Mouse (Mus musculus) gastrocnemius, adult 8-10 months (tissue): Measurements from ENCODE around the gene Myo1h. TPM values are rescaled to one million over a fixed set of nuclear protein-coding genes. Genes with fewer than 3 reads are reported as not detected.

Experiments used
- DNase-seq, 2 experiments: peaks; one replicate each; pipeline ENCODE4 v3.0.0; 2022; ENCODE audit warnings: low spot score in 2 of 2
- total RNA-seq, 4 experiments: library from RNA; stranded (reverse); gene quantifications; 2 replicates each; pipeline ENCODE4 v1.2.4; 2022

The Myo1h gene
- not detected for total RNA-seq

GRCm38 (mm10) chr5:114288874-114289273 is at the start of gene Myo1h:
Myo1h (plus strand) TSS chr5:114289166.
- DNase-seq, result no peak

GRCm38 (mm10) chr5:114239737-114240136 is 49.2 kb upstream of the Myo1h start:
- no peak for DNase-seq

GRCm38 (mm10) chr5:114246465-114246864 is 42.5 kb upstream of the Myo1h start:
- no peak for DNase-seq

- DNase-seq, result peak; percentile 15 to 24
Observed at GRCm38 (mm10) chr5:114248174-114248589, 40.8 kb upstream of the Myo1h start.

- DNase-seq, result no peak
Observed at GRCm38 (mm10) chr5:114259495-114259894, 29.5 kb upstream of the Myo1h start.

- DNase-seq, result no peak
Observed at GRCm38 (mm10) chr5:114261494-114261893, 27.5 kb upstream of the Myo1h start.

- no peak for DNase-seq
Observed at GRCm38 (mm10) chr5:114264030-114264459, 24.9 kb upstream of the Myo1h start.

- no peak for DNase-seq
Observed at GRCm38 (mm10) chr5:114264791-114265190, 24.2 kb upstream of the Myo1h start.

GRCm38 (mm10) chr5:114268646-114269045 is 20.3 kb upstream of the Myo1h start:
- no peak for DNase-seq

GRCm38 (mm10) chr5:114269499-114269898 is 19.5 kb upstream of the Myo1h start:
- no peak for DNase-seq

GRCm38 (mm10) chr5:114269984-114270383 is 19.0 kb upstream of the Myo1h start:
- DNase-seq, result no peak

GRCm38 (mm10) chr5:114273693-114274402 is 15.1 kb upstream of the Myo1h start, which contains the start of gene Foxn4:
Foxn4 (minus strand) TSS chr5:114273807.
- no peak for DNase-seq

GRCm38 (mm10) chr5:114275339-114275738 is 13.6 kb upstream of the Myo1h start:
- DNase-seq, result no peak

- no peak for DNase-seq
Observed at GRCm38 (mm10) chr5:114275991-114276390, 13.0 kb upstream of the Myo1h start.

- DNase-seq, result no peak
Observed at GRCm38 (mm10) chr5:114279382-114280143, 9.4 kb upstream of the Myo1h start.

GRCm38 (mm10) chr5:114282346-114282745 is 6.6 kb upstream of the Myo1h start:
- no peak for DNase-seq

- DNase-seq, result no peak
Observed at GRCm38 (mm10) chr5:114284604-114285397, 4.2 kb upstream of the Myo1h start.

- no peak for DNase-seq
Observed at GRCm38 (mm10) chr5:114285398-114285700, 3.6 kb upstream of the Myo1h start.

- no peak for DNase-seq
Observed at GRCm38 (mm10) chr5:114286102-114286501, 2.9 kb upstream of the Myo1h start.

GRCm38 (mm10) chr5:114286872-114287571 is 1.9 kb upstream of the Myo1h start:
- DNase-seq, result no peak

GRCm38 (mm10) chr5:114288396-114288795 is 570 bp upstream of the Myo1h start:
- DNase-seq, result no peak
